Mouse (Mus musculus) ovary, postnatal 36 days (tissue): Measurements from ENCODE around the gene Cog7.

Source experiments
- DNase-seq: peaks from one replicate; pipeline ENCODE4 v3.0.0; 2022; ENCODE audit warnings: low spot score, mixed read lengths

Gene Cog7

GRCm38 (mm10) chr7:121981307-121981871, at the start of gene Cog7:
TSS of gene Cog7 (minus strand) at chr7:121981711.
- peak; percentile 90 for DNase-seq

GRCm38 (mm10) chr7:122022131-122022530, 40.6 kb upstream of the Cog7 start:
- no peak for DNase-seq

- peak; percentile 89 for DNase-seq
Observed at GRCm38 (mm10) chr7:122020667-122021354, 39.3 kb upstream of the Cog7 start, which contains the start of gene Gga2. TSS of gene Gga2 (minus strand) at chr7:122021222.

GRCm38 (mm10) chr7:122020273-122020666, 38.8 kb upstream of the Cog7 start:
- no peak for DNase-seq

GRCm38 (mm10) chr7:122018978-122019377, 37.5 kb upstream of the Cog7 start:
- no peak for DNase-seq

GRCm38 (mm10) chr7:122018247-122018646, 36.7 kb upstream of the Cog7 start:
- DNase-seq = no peak

GRCm38 (mm10) chr7:122015734-122016133, 34.2 kb upstream of the Cog7 start:
- DNase-seq = peak; percentile 27

- peak; percentile 60 for DNase-seq
Observed at GRCm38 (mm10) chr7:122015105-122015504, 33.6 kb upstream of the Cog7 start.

GRCm38 (mm10) chr7:122012949-122013348, 31.4 kb upstream of the Cog7 start:
- no peak for DNase-seq

- no peak for DNase-seq
Observed at GRCm38 (mm10) chr7:122012370-122012769, 30.9 kb upstream of the Cog7 start.

GRCm38 (mm10) chr7:122000396-122000795, 18.9 kb upstream of the Cog7 start:
- no peak for DNase-seq

GRCm38 (mm10) chr7:121995961-121996360, 14.4 kb upstream of the Cog7 start:
- DNase-seq = no peak

- DNase-seq = peak; percentile 43
Observed at GRCm38 (mm10) chr7:121975031-121975430, 6.5 kb downstream of the Cog7 start.

- no peak for DNase-seq
Observed at GRCm38 (mm10) chr7:121971698-121972097, 9.8 kb downstream of the Cog7 start.

- no peak for DNase-seq
Observed at GRCm38 (mm10) chr7:121970250-121970649, 11.3 kb downstream of the Cog7 start.

- no peak for DNase-seq
Observed at GRCm38 (mm10) chr7:121968816-121969215, 12.7 kb downstream of the Cog7 start.

GRCm38 (mm10) chr7:121968242-121968641, 13.3 kb downstream of the Cog7 start:
- no peak for DNase-seq

GRCm38 (mm10) chr7:121966169-121966568, 15.3 kb downstream of the Cog7 start:
- DNase-seq = no peak

- DNase-seq = no peak
Observed at GRCm38 (mm10) chr7:121963883-121964398, 17.6 kb downstream of the Cog7 start.

- DNase-seq = no peak
Observed at GRCm38 (mm10) chr7:121962571-121962959, 18.9 kb downstream of the Cog7 start.

GRCm38 (mm10) chr7:121961913-121962570, 19.5 kb downstream of the Cog7 start:
- DNase-seq = no peak

GRCm38 (mm10) chr7:121955802-121956201, 25.7 kb downstream of the Cog7 start:
- no peak for DNase-seq
